Mouse (Mus musculus): ENCODE data around the gene Liph.

DNA sequence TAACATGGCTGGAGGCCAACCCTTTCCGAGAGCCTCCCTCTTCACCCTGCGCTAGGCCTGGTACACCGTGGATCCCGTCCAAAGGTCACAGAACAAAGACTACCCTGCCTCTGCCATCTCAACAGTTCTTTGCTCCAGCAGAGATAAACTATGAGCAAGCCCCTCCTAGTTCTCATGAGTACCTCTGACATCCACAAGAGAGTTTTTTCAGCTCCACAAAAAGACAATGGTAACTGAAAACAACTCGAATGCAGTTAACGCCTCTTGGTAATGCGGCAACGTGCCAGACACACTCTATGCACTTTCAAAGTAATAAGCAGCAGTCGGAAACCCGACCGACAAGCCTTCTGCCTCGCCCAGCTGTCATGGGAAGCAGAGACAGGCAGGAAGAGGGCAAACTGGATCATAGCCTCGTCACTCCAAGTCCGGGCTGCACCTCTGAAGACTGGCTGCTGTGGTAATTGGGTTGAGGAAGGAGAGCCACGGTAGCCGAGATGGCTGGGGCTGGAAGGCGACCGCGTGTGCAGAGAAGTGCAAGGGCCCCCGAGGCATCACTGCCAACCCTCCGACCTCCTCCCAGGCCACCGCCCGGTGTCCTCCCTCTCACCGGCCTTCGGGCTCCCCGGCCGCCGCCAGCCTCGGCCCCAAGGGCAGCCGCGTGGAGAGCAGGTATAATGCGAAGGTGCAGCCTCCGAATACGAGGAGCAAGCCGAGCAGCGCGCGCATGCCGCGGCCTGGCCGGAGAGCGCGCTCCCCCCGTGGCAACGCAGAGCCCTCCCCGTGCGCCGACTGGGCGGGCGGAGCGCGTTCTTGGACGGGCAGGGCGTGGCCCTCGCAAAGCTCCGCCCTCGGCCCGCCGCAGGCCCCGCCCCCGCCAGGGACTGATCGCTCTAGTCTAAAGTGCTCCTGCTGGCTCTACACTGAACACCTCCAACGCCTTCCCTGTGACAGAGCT lies 48.4 kb downstream of the Liph start, which contains the start of gene Tmem41a:
- TF ChIP-seq CTCF (IDR thresholded peaks at IDR 0.05; ENCODE audit: low read depth) (no peak), EP300 (IDR thresholded peaks at IDR 0.05; ENCODE audit: low read depth) (no peak)

Data from liver, postnatal 0 days (tissue).